Mouse (Mus musculus): ENCODE measurements at regions not wholly inside any gene's neighbourhood (a gene's known extent, or its start where the extent isn't known, plus 50 kb on each side); places are given as distances from the start of the nearest gene placed in this dataset.

GRCm38 (mm10) chrX:118320123-118320522, 106.9 kb upstream of the Tgif2lx2 start:
- peak in 1 of 2 experiments; percentile 11 for DNase-seq (ENCODE audit: low spot score in 2 of 2)

- DNase-seq (ENCODE audit: low spot score in 2 of 2) = peak in 1 of 2 experiments; percentile 12
Observed at GRCm38 (mm10) chrX:118356888-118357287, 70.1 kb upstream of the Tgif2lx2 start.

Measured in layer of hippocampus, adult 18-20 months (tissue).